Mouse (Mus musculus) common myeloid progenitor, adult 5-6 weeks (primary cell): Measurements from ENCODE around the gene Dgcr2. TPM values are rescaled to one million over a fixed set of nuclear protein-coding genes. Genes with fewer than 3 reads are reported as not detected.

Source experiments
- ATAC-seq: replicated peaks from 2 replicates; pipeline ENCODE4 v1.8.0; 2016; ENCODE audit warnings: low read depth, mild to moderate bottlenecking, moderate TSS enrichment, inconsistent platforms; ENCODE audit not compliant: poor library complexity, severe bottlenecking
- total RNA-seq: library from RNA; stranded (forward); fragments of 200-1000, 187-1606 nt; gene quantifications from 2 replicates; pipeline ENCODE4 v1.2.3, GENCODE M21; 2017

The Dgcr2 gene
- total RNA-seq = 29.4 and 43.8 TPM in 2 replicates

DNA sequence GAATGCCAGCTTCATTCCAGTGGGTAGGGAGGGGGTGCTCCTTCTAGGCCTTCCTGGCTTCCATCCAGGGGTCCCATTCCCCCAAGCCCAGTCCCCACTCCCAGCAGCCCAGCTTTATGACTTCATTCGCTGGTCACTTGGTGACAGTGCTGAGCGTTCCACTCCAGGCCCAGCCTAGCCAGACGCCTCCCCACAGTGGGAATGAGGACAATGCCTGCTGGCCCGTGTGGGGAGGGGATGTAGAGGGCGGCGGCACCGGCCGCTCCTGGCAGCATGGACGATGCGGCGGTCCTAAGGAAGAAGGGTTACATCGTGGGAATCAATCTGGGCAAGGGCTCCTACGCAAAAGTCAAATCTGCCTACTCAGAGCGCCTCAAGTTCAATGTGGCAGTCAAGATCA lies at the start of gene Dgcr2, which contains the start of gene Tssk2:
Dgcr2 (minus strand) TSS at position 101 of the 400 bp plus-strand sequence.
Tssk2 (plus strand) TSS at position 176 of the 400 bp plus-strand sequence.
- ATAC-seq = no peak

DNA sequence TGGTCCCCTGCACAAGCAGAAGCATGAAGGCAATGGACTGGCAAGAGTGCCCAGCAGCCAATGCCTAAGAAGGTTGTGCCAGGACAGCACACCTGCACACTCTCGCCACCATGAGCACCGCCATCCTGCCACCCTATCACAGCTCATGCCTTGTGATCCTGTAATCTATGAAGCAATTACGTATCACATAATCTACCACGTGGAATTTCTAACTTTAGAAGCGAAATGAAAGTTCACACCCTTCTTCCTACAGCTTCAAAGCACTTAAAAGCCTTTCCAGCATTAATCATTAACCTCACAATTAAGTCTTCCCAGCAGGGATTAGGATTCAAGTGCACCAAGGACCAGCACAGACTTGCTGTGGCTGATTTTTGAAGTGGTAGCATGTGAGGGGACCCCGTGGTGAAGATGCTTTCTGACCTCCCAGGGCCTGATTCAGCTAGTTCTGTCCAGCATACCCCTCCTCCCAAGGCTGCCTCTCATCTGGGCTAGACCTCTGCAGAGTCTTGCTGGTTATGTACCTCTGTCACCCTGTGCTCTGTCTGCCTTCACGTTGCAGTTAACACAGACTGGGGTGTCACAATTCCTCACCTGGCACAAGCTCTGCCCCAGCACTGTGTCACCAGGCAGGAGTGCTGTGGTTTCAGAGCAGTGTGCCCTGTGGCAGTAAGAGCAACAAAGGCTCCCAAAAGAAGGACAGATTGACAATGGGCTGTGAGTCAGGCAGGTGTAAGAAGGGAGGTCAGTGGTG lies 46.9 kb upstream of the Dgcr2 start:
- ATAC-seq = no peak

- no peak for ATAC-seq
Observed at GRCm38 (mm10) chr16:17943466-17943865, 45.1 kb upstream of the Dgcr2 start.

GRCm38 (mm10) chr16:17939255-17939751 lies 40.9 kb upstream of the Dgcr2 start:
- ATAC-seq = peak; percentile 51

DNA sequence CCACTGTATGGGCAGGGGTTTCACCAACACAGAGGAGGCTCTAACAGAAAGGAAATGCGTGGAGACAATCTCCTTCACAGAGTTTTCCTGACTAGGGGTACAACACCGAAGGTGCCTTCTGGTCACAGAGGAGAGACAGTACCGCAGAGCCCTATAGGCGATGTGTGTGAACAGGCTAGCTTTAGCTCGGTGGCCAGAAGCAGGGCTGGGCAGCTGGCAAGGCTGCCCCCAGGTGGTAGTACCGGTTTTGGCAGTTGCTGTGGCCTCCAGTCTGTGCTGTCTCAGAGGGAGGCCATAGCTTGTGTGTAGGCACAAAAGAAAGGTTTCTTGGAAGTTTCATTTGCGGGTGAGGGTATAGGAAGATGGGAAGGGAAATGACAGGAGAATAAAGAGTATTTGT lies 40.5 kb upstream of the Dgcr2 start:
- peak; percentile 92 for ATAC-seq

GRCm38 (mm10) chr16:17938187-17938586 lies 39.8 kb upstream of the Dgcr2 start:
- 0 out of 2 replicates have a peak, but pooled peaks have one; percentile 1 for ATAC-seq

- ATAC-seq = no peak
Observed at GRCm38 (mm10) chr16:17936776-17937175, 38.4 kb upstream of the Dgcr2 start.

DNA sequence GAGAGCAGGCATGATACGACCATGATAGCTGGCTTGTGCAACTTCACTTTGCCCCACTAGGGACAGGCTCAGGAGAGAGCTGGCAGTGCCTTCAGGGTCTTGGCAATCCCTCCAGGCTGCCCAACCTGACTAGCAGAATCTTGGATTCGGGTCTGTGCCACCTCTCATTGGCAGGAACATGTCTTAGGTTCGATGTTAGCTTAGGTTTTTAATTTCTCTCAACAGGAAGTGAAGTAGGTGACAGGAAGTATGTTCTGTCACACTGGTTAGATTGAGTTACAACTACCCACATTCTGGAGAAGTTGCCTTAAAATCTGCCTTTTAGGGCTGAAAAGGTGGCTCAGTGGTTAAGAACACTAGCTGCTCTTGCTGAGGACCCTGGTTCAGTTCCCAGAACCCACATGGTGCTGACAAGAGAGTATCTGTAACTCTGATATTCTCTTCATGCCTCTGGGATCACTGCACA lies 36.1 kb upstream of the Dgcr2 start:
- peak; percentile 43; the same call in 1 of the 2 replicates for ATAC-seq

DNA sequence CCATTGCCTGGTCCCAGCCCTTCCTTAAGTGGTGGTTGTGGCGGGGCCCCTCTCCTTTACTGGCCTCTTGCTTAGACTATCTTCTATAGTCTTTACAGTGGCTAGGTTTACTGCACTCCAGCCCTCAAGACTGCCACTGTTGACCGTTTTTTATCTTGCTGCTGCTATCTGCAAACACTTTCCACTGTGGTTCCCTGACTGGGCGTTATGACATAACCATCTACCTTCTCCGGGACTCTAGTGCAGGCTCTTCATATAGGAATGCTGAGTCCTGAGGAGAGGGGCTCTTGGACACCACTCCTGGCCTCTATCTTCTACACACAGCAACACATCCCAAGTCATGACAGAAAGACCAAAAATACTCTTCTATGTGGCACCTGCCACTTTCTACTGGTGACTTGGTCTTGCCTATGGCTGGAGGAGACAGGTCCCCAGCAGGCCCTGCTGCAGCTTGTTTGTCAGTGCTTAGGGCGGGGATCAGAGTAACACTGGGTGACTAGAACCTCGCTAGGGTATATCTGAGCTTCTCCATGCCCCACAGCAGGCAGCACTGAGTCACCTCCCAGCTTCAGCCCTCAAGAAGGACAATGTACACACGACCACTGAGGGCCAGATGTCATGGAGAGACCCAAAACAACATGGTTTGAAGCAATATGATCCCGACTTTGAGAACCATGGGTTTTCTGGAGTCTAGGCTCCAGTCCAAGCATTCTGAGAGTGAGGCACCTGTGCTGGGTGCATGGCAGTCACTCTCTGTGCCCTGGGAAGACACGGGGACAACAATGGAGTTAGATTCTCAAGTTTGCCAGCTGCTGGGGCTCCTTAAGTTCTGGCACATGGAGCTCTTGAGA lies 35.5 kb upstream of the Dgcr2 start:
- peak; percentile 20 for ATAC-seq

GRCm38 (mm10) chr16:17931906-17932460 lies 33.6 kb upstream of the Dgcr2 start:
- ATAC-seq = no peak

- no peak for ATAC-seq
Observed at GRCm38 (mm10) chr16:17929631-17930030, 31.3 kb upstream of the Dgcr2 start.

DNA sequence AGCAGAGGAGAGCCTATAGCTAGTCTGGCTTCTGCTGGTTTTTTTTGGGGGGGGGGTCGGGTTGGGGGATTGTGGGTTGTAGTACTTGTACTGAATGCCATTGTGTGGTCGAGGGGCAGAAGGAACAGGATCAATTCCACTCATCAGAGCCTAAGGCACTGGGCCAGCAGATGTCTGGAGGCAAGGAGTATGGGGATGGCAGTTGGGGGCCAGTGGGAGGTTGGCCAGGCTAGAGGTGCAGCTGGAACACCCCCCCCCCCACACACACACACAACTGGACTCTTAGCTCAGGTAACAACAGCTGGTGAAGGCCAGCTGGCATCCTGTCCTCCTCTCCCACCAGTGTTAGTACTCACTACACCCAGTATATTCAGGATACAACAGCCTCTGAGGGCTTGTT lies 30.8 kb upstream of the Dgcr2 start:
- ATAC-seq = no peak

DNA sequence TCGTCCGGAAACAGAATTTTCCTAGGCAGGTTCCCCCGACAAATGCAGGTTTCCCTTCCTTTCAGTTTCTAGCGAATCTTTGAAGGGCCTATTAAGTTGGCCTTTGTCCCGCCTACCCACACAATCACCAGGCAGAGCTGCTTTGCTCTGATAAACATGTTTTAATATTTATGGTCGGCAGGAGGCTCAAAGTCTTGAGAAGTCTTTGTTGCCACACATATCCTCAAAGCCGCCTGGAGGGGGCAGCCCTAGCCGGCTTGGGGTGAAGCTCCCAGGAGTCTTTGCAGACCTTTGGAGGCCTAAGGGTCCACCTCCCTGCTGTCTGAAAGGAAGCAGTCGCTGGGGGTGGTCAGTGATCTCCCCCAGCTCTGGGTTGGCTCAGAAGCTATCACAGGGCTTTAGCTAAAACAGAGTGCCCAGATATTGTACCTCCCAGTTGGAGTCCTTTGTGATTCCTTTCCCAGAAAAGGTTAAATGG lies 30.3 kb upstream of the Dgcr2 start:
- peak; percentile 83 for ATAC-seq

GRCm38 (mm10) chr16:17928087-17928580 lies 29.8 kb upstream of the Dgcr2 start, which contains the start of gene Slc25a1:
TSS of gene Slc25a1 (minus strand) at chr16:17928219.
- peak; percentile 61 for ATAC-seq

DNA sequence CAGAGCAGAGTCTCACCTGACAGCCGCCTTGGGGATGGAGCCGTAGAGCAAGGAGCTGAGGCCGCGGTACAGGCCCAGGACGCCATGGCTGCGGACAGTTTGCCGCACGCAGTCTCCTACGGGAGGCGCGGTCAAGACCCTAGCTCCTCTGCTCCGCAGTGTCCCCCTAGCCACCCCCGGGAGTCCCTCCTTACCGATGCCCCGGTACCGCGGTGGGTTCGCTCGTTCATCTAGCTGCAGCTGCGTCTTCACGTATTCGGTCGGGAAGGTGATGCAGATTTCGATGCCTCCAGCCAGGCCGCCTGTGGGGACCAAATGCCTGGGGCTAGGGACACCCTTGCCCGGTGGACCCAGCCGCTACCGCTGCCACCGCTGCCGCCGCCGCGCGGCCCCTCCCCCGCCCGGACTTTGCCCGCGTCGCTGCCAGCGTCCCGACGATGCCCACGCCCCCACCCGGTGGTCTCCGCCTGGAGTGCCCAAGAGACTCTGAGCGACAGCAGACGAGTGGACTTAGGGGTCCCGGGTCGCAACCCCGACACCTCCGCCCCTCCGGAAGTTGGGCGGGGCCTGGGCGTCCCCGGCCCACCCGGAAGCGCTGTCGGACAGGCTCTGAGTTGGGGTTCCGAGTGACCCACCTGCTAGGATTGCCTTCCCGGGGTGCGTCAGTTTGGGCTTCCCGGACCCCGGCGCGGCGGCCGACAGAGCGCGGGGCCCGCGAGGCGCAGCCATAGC lies 29.2 kb upstream of the Dgcr2 start:
- ATAC-seq = peak; percentile 10; the same call in 1 of the 2 replicates

- 0 out of 2 replicates have a peak, but pooled peaks have one; percentile 10 for ATAC-seq
Observed at GRCm38 (mm10) chr16:17922163-17922538, 23.8 kb upstream of the Dgcr2 start.

- peak; percentile 91 for ATAC-seq
Observed at GRCm38 (mm10) chr16:17921325-17922162, 23.2 kb upstream of the Dgcr2 start.

GRCm38 (mm10) chr16:17920586-17920985 lies 22.2 kb upstream of the Dgcr2 start:
- ATAC-seq = no peak
